Mouse (Mus musculus) forebrain, postnatal 0 days (tissue): ENCODE measurements around the gene Rnf8. TPM values are rescaled to one million over a fixed set of nuclear protein-coding genes. Genes with fewer than 3 reads are reported as not detected.
"Not testable (repeated sequence)": the region's sequence is repeated elsewhere in the genome, so short reads cannot be mapped to it uniquely, and the experiment has no call there.

Experiments
- ATAC-seq: fragments of 200-750 bp; cut with Nextera tagmentation; 2 replicates; pipeline ENCODE4 v1.8.0; 2017; ENCODE audit warnings: mild to moderate bottlenecking, moderate library complexity
- DNase-seq: peaks from one replicate; pipeline ENCODE4 v3.0.0-alpha.2; 2015
- H3K27ac ChIP-seq: fragments of 300-500 bp; sonication (generic); 2 replicates; pipeline ENCODE4 v1.5.1; 2014; ENCODE audit warnings: low read depth, mild to moderate bottlenecking, antibody characterized with exemption, low read length, moderate library complexity, mixed read lengths
- H3K27me3 ChIP-seq: fragments of 300-500 bp; sonication (generic); 2 replicates; pipeline ENCODE4 v1.6.1; 2014; ENCODE audit warnings: mild to moderate bottlenecking, low read length, mixed read lengths; ENCODE audit not compliant: insufficient read depth
- H3K36me3 ChIP-seq: fragments of 300-500 bp; sonication (generic); 2 replicates; pipeline ENCODE4 v1.6.1; 2014; ENCODE audit warnings: mild to moderate bottlenecking, moderate library complexity; ENCODE audit not compliant: insufficient read depth
- H3K4me1 ChIP-seq: fragments of 300-500 bp; sonication (generic); 2 replicates; pipeline ENCODE4 v1.6.1; 2014; ENCODE audit warnings: antibody characterized with exemption; ENCODE audit not compliant: insufficient read depth
- H3K4me2 ChIP-seq: fragments of 300-500 bp; sonication (generic); 2 replicates; pipeline ENCODE4 v1.6.1; 2014; ENCODE audit warnings: low read depth, mild to moderate bottlenecking, moderate library complexity
- H3K4me3 ChIP-seq: fragments of 300-500 bp; sonication (generic); 2 replicates; pipeline ENCODE4 v1.5.1; 2014; ENCODE audit warnings: low read depth, low read length, mixed read lengths
- H3K9ac ChIP-seq: fragments of 300-500 bp; sonication (generic); 2 replicates; pipeline ENCODE4 v1.6.1; 2014; ENCODE audit warnings: mild to moderate bottlenecking
- H3K9me3 ChIP-seq: fragments of 300-500 bp; sonication (generic); 2 replicates; pipeline ENCODE4 v1.6.1; 2016; ENCODE audit warnings: low read length
- CTCF ChIP-seq: sonication (generic); IDR thresholded peaks from 2 replicates; pipeline ENCODE4 v1.5.1; 2016; ENCODE audit warnings: antibody characterized with exemption, control low read depth, low read depth
- WGBS: fragments of 180-500 bp; shearing (Covaris S2); extraction: QIAGEN DNeasy Blood & Tissue Kit; methylation state at CpG from one replicate; pipeline ENCODE4 v1.1.7; 2014; 5-methylcytosine and 5-hydroxymethylcytosine counted together
- polyA plus RNA-seq: library from polyadenylated mRNA; unstranded; fragments of >200 nt; fragmentation: Nextera tagmentation; extraction: Ambion mirVana; gene quantifications from 2 replicates; pipeline ENCODE4 v1.2.1, GENCODE M21; 2015
- total RNA-seq: library from RNA; depleted of rRNA; stranded (reverse); fragments of >200 nt; gene quantifications from 2 replicates; pipeline ENCODE4 v1.2.3, GENCODE M21; 2014

Rnf8 gene
- total and polyA plus RNA-seq, 2 experiments from 2014 or later = 49.0 to 68.8 TPM

DNA sequence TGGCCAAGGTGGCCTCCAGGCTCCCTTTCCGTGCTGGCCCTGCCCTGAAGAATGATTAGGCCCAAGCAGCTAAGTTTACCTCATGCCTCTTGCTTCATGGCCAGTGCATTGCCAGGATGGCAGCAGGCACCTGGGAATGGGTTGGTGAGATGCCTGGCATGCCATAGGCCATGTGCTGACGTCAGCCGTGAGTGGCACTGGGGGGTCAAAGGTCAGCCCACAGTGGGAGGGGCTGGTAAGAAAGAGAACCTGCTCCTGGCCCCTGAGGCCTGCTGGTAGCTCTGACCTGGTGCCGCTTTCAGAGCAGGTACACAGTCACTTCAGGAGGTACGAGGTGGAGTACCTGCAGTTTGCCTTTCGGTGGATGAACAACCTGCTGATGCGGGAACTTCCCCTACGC is 15.1 kb upstream of the Rnf8 start:
- H3K9me3 ChIP-seq = no peaks in the 10 kb centered on the region
- DNase-seq (no peak), ATAC-seq (no peak)
- no peaks in the 10 kb centered on the region for H3K27me3 ChIP-seq
- H3K36me3 ChIP-seq = peaks cover 49% of the 10 kb centered on the region
- TF ChIP-seq CTCF = no peak
- no peak overlapping the region for H3K9ac ChIP-seq
- no peak overlapping the region for H3K27ac ChIP-seq
- no peak overlapping the region for H3K4me3 ChIP-seq
- H3K4me2 ChIP-seq = no peak overlapping the region
- 83% methylated on average over 8 of the region's 8 CpGs for WGBS
- no peaks in the 10 kb centered on the region for H3K4me1 ChIP-seq

DNA sequence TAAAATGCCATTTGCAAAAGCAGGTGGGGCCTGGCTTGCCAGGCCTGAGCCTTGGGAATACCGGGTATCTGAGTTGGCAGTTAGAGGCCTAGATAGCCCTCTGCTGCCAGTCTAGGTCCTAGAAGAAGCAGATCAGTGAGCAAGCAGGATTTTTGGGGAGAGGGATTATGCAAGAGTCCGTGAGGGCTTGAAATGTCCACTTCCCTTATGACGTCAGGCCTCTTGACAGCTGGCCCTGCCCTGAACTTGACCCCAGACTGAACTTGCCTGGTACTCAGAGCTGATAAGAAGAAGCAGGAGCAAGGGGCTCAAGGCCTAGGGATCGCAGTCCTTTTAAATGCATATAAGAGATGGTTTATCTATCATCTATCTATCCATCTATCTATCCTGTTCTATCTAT is 13.2 kb upstream of the Rnf8 start:
- Histone ChIP-seq H3K9ac (no peak overlapping the region), H3K27me3 (no peaks in the 10 kb centered on the region), H3K27ac (no peak overlapping the region), H3K9me3 (no peaks in the 10 kb centered on the region), H3K4me2 (no peak overlapping the region), H3K4me1 (no peaks in the 10 kb centered on the region), H3K4me3 (no peak overlapping the region), H3K36me3 (peaks cover 40% of the 10 kb centered on the region)
- 83% methylated on average over 4 of the region's 4 CpGs for WGBS
- DNase-seq = no peak
- no peak for ATAC-seq
- no peak for TF ChIP-seq CTCF

DNA sequence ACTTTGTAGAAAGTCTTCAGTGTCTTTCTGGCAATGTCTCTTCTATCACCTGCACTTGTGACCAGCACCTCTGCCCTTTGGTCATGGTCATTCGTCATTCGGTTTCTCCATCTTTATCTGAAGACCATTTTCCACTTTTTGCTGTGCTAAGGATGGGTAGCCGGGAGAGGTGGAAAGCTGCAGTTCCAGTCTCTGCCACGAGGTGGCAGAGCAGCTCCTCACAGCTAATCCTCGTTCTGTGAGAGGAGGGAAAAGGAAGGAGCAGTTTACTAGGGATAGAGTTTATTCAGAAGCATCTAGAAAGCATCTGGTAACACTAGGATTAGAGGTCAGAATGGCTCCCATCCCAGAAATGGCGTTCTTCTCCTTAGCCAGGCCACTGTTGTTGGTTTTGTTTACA is 11.3 kb upstream of the Rnf8 start:
- ATAC-seq (peak; percentile 87), DNase-seq (peak; percentile 88)

DNA sequence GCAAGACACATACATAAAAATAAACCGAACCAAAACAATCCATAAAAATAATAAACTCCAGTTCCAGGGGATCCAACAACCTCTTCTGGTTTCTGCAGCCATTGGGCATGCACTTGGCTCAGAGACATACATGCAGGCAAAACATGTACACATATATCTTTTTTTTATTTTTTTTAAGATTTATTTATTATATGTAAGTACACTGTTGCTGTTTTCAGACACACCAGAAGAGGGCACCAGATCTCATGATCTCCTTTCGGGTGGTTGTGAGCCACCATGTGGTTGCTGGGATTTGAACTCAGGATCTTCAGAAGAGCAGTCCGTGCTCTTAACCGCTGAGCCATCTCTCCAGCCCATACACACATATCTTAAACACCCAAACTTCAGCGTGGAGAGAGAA is 1.1 kb upstream of the Rnf8 start:
- not testable (repeated sequence) for H3K27ac ChIP-seq, DNase-seq, H3K9me3 ChIP-seq, H3K4me3 ChIP-seq, H3K4me2 ChIP-seq, H3K36me3 ChIP-seq, ATAC-seq, H3K9ac ChIP-seq, H3K27me3 ChIP-seq
- peaks cover 16% of the 10 kb centered on the region; the same call in 1 of the 2 replicates for H3K4me1 ChIP-seq
- WGBS = 89% methylated on average over 5 of the region's 5 CpGs
- TF ChIP-seq CTCF = peak; percentile 22; the same call in 1 of the 2 replicates

More for the DNA sequence above, 11.3 kb upstream of the Rnf8 start:
- no peaks in the 10 kb centered on the region for H3K27me3 ChIP-seq
- H3K9me3 ChIP-seq = no peaks in the 10 kb centered on the region
- 23% methylated on average over 6 of the region's 6 CpGs for WGBS
- no peak overlapping the region for H3K27ac ChIP-seq
- TF ChIP-seq CTCF = peak; percentile 96
- no peak overlapping the region for H3K9ac ChIP-seq
- H3K4me1 ChIP-seq = no peaks in the 10 kb centered on the region
- no peak overlapping the region for H3K4me2 ChIP-seq
- no peak overlapping the region for H3K4me3 ChIP-seq
- peaks cover 42% of the 10 kb centered on the region for H3K36me3 ChIP-seq

DNA sequence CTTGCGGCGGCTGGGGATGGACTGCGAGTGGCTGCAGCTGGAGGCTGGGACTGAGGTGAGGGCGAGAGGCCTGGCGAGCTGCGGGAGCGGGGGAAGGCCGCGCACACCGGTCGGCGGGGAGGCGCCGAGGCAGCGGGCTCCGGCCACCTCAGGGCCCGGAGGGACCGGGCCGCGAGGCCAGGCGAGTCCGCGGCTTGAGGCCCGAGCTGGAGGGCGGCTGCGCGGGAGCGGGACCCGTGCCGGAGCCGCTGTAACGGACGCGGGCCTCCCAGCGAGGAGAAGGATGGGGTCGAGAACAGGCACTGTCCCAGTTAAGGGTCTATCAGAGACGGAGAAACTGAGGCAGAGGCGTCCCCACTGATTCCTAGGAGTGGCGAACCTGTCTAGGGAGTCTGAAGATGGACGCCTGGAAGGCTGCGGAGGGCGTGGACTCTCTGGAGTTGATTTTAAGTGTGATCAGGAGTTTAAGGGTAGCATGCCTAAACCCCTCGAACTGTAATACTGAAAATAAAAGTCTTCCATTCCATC is 498 bp downstream of the Rnf8 start:
- no peak for TF ChIP-seq CTCF
- no peaks in the 10 kb centered on the region for H3K27me3 ChIP-seq
- H3K9ac ChIP-seq = peak overlapping the region; percentile 93
- ATAC-seq (peak; percentile 66), DNase-seq (peak; percentile 25)
- H3K27ac ChIP-seq = peak overlapping the region; percentile 94
- WGBS = under 1% methylated on average over 41 of the region's 43 CpGs
- H3K4me1 ChIP-seq = peaks cover 16% of the 10 kb centered on the region; the same call in 1 of the 2 replicates
- peak overlapping the region; percentile 99 for H3K4me3 ChIP-seq
- no peaks in the 10 kb centered on the region for H3K9me3 ChIP-seq
- H3K4me2 ChIP-seq = peak overlapping the region; percentile 83
- peaks cover 14% of the 10 kb centered on the region; the same call in 1 of the 2 replicates for H3K36me3 ChIP-seq

DNA sequence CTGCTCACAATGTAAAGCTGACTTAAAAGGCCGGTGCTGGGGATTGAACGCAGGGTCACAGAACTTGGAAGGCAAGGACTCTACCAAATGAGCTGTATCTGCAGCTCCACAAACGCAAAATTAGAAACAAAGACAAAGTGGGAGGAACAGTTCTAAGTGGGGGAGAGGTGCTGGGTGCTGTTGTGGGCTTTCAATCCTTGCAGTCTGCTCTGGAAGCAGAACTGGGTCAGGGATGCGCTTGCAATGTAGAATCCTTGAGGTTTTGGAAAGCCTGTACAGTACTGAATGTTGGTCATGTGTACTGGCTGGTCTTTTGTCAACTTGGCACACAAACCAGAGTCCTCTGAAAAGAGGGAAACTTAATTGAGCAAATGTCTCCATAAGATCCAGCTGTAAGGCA is 1.0 kb downstream of the Rnf8 start:
- WGBS = 8% methylated on average over 4 of the region's 4 CpGs
- peak; percentile 11 for DNase-seq
- no peak for ATAC-seq

DNA sequence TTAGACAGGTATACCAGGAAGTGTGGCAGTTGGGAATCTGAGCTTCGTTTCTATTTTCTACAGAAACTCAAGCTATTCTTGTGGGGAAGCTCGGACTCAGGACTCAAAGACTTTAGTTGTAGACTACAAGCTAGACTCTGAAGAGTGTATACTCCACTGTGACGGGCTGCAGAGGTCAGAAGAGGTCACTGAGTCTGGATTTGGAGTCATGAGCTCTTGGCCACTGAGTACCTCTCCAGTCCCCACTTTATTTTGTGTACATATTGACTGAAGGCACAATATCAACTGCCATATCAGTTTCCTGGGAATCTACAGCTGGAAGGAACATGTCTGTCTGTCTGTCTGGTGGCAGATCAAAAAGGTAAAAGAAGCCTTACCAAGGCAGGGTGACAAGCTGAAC is 4.6 kb downstream of the Rnf8 start:
- H3K36me3 ChIP-seq = peaks cover 38% of the 10 kb centered on the region
- no peak overlapping the region for H3K4me3 ChIP-seq
- H3K27ac ChIP-seq = no peak overlapping the region
- no peak overlapping the region for H3K9ac ChIP-seq
- no peak for TF ChIP-seq CTCF
- peaks cover 13% of the 10 kb centered on the region; the same call in 1 of the 2 replicates for H3K4me1 ChIP-seq
- no peak for ATAC-seq
- DNase-seq = no peak
- H3K4me2 ChIP-seq = no peak overlapping the region
- WGBS = 92% methylated on average over 3 of the region's 3 CpGs
- H3K27me3 ChIP-seq = no peaks in the 10 kb centered on the region
- no peaks in the 10 kb centered on the region for H3K9me3 ChIP-seq

More for the DNA sequence above, 1.0 kb downstream of the Rnf8 start:
- Histone ChIP-seq H3K4me3 (peak overlapping the region; percentile 99), H3K36me3 (peaks cover 14% of the 10 kb centered on the region; the same call in 1 of the 2 replicates), H3K4me2 (peak overlapping the region; percentile 83), H3K9ac (peak overlapping the region; percentile 93), H3K4me1 (peaks cover 16% of the 10 kb centered on the region; the same call in 1 of the 2 replicates), H3K9me3 (no peaks in the 10 kb centered on the region), H3K27me3 (no peaks in the 10 kb centered on the region), H3K27ac (peak overlapping the region; percentile 94)
- TF ChIP-seq CTCF = no peak
